Mouse (Mus musculus): Measurements from ENCODE around the gene Vtn.

DNA sequence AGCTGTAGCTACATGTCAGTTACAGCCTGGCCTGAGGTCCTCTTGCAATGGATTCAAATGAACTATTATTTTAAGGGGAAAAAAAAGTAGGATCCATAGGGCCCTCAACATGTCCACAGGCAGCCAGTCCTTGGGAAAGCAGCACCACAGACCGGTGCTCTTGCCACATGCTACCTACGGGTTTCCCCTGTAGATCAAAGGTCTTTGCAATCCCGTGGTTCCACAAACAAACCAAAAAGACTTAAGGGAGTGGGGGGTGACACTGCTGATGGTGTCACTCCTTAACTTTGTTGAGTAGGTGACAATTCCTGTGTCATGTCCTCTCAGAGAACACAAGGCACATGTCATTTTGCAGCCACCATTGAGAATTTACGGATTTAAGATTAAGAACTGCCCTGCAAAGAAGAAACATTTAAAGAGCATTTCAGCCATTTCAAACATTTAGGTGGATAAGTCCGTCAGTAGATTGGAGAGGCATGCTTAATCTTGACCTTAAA, 50.6 kb downstream of the Vtn start:
- TF ChIP-seq CTCF (IDR thresholded peaks at IDR 0.05; ENCODE audit: extremely low read depth, insufficient read depth, insufficient read length, insufficient replicate concordance) (no peak), POLR2A (IDR thresholded peaks at IDR 0.05; ENCODE audit: low read depth, low read length) (no peak)

Measured in spleen, adult 2 months (tissue).